Mouse (Mus musculus) kidney, adult 8-10 months (tissue): ENCODE data around the gene Olfr818.
"Not testable (repeated sequence)": the region's sequence is repeated elsewhere in the genome, so short reads cannot be mapped to it uniquely, and the experiment has no call there.

Experiments
- DNase-seq, 2 experiments: peaks; one replicate each; pipeline ENCODE4 v3.0.0; 2022

The Olfr818 gene

GRCm38 (mm10) chr10:129949000-129949399, at the start of gene Olfr818:
Gene Olfr818, minus strand, starts transcription at chr10:129949100.
- no peak for DNase-seq

GRCm38 (mm10) chr10:129984962-129985361, 36.1 kb upstream of the Olfr818 start, which contains the start of gene Gm10310:
Gene Gm10310, minus strand, starts transcription at chr10:129985062.
- not testable (repeated sequence) for DNase-seq

- not testable (repeated sequence) for DNase-seq
Observed at GRCm38 (mm10) chr10:129981867-129982266, 33.0 kb upstream of the Olfr818 start.

- not testable (repeated sequence) for DNase-seq
Observed at GRCm38 (mm10) chr10:129976040-129976439, 27.1 kb upstream of the Olfr818 start, which contains the start of gene Olfr247. Gene Olfr247, minus strand, starts transcription at chr10:129976140.

GRCm38 (mm10) chr10:129972994-129973393, 24.1 kb upstream of the Olfr818 start:
- not testable (repeated sequence) for DNase-seq

GRCm38 (mm10) chr10:129967166-129967565, 18.3 kb upstream of the Olfr818 start, which contains the start of gene Olfr819:
Gene Olfr819, minus strand, starts transcription at chr10:129967266.
- DNase-seq: not testable (repeated sequence)

GRCm38 (mm10) chr10:129966232-129966631, 17.3 kb upstream of the Olfr818 start:
- DNase-seq: not testable (repeated sequence)

GRCm38 (mm10) chr10:129915497-129915896, 33.4 kb downstream of the Olfr818 start, which contains the start of gene Olfr816:
Gene Olfr816, minus strand, starts transcription at chr10:129915597.
- DNase-seq: no peak

- not testable (repeated sequence) for DNase-seq
Observed at GRCm38 (mm10) chr10:129905767-129906166, 43.1 kb downstream of the Olfr818 start, which contains the start of gene Olfr815. Gene Olfr815, minus strand, starts transcription at chr10:129905867.
